15 mouse cellular contexts compared by ENCODE assay signal in genomic region chr13:101994779-101995178, GRCm38 (mm10).
A peak's percentile ranks its signal among the peaks of the same experiment; 100 is the strongest.
DNase-seq lines count a peak whose midpoint lies in the region; ATAC-seq and TF ChIP-seq lines count a peak whose summit lies in the region.
"Had no signal": no experiment of that assay in that cellular context is flagged by ENCODE, and none has a peak within 500 bp of the region (broad histone marks: within the 10 kb centered on the region; RNA-seq: fewer than 3 reads in every experiment).

No protein-coding gene starts in this region.

- H3K4me2 ChIP-seq in heart, embryonic 12.5 days: no peak overlapping the region
- H3K4me2 ChIP-seq: liver, embryonic 11.5 days; midbrain, embryonic 11.5 days had no signal

- 43% methylated on average over 3 of the region's 3 CpGs for WGBS in heart, embryonic 12.5 days

- no peak overlapping the region for H3K4me3 ChIP-seq in heart, embryonic 12.5 days
- no peak overlapping the region for H3K4me3 ChIP-seq in gastrocnemius, adult 2 months
- H3K4me3 ChIP-seq: layer of hippocampus, adult 2 months had no signal

- no peak for ATAC-seq in heart, embryonic 12.5 days (ENCODE audit: insufficient number of reproducible peaks, low FRiP score)
- ATAC-seq in monocyte, adult 5-6 weeks (replicated peaks; ENCODE audit: insufficient number of reproducible peaks, low FRiP score, low TSS enrichment, poor library complexity, severe bottlenecking): no peak
- ATAC-seq: forebrain, embryonic 16.5 days; hindbrain, postnatal 0 days had no signal

- no peak overlapping the region for H3K27ac ChIP-seq in heart, embryonic 12.5 days (ENCODE audit: poor library complexity, severe bottlenecking)
- H3K27ac ChIP-seq in gastrocnemius, adult 2 months: peak overlapping the region; percentile 25
- H3K27ac ChIP-seq: hindbrain, postnatal 0 days; layer of hippocampus, adult 2 months had no signal

- no peaks in the 10 kb centered on the region for H3K27me3 ChIP-seq in heart, embryonic 12.5 days (replicated peaks)

- no peaks in the 10 kb centered on the region for H3K36me3 ChIP-seq in heart, embryonic 12.5 days

- no peak overlapping the region for H3K9ac ChIP-seq in heart, embryonic 12.5 days

- peak; percentile 89 to 91 for DNase-seq in heart, adult 18-20 months
- peak; percentile 59 for DNase-seq in gastrocnemius, adult 2 months
- DNase-seq in heart, postnatal 36 days: peak; percentile 61 to 76
- DNase-seq in lung, postnatal 10 days: peak; percentile 73
- no peak for DNase-seq in ovary, adult 18-20 months (ENCODE audit: low spot score)
- DNase-seq in layer of hippocampus, adult 11-12 months (ENCODE audit: low spot score): no peak
- DNase-seq: adrenal gland, postnatal 25 days; right cerebral cortex, postnatal 4 days had no signal

- H3K4me1 ChIP-seq in heart, embryonic 12.5 days (replicated peaks): peaks cover 12% of the 10 kb centered on the region; the same call in 1 of the 2 replicates

- no peak for TF ChIP-seq CTCF in gastrocnemius, adult 2 months (IDR thresholded peaks at IDR 0.05)

- no peaks in the 10 kb centered on the region for H3K9me3 ChIP-seq in heart, embryonic 12.5 days (replicated peaks)

- intact Hi-C loops in gastrocnemius, adult 2 months (cut with DNase I): loop anchor here (5.0 to 10.0 kb wide), 5 partner anchors 260 to 650 kb away; no protein-coding TSS in a partner anchor
- intact Hi-C loops in heart, postnatal 36 days (cut with DNase I): loop anchor here (5.0 to 10.0 kb wide), 3 partner anchors 227 to 650 kb away; partner anchors contain the start of gene Pik3r1

Comparison
In these comparisons a context has a peak if more than half of its experiments do, and no peak if none do; other contexts are left out.
1. DNase-seq: peak in heart, adult 18-20 months (2 of 2), gastrocnemius, adult 2 months (single experiment), heart, postnatal 36 days (2 of 2) and lung, postnatal 10 days (single experiment); none in ovary, adult 18-20 months (single experiment) and layer of hippocampus, adult 11-12 months (single experiment).